Mouse (Mus musculus) hindbrain, embryonic 16.5 days (tissue): ENCODE results near the gene Ankrd39. TPM values are rescaled to one million over a fixed set of nuclear protein-coding genes. Genes with fewer than 3 reads are reported as not detected.

ENCODE experiments used
- ATAC-seq: fragments of 200-750 bp; cut with Nextera tagmentation; 2 replicates; pipeline ENCODE4 v1.8.0; 2017; ENCODE audit warnings: moderate TSS enrichment, moderate library complexity
- H3K27ac ChIP-seq: fragments of 300-500 bp; sonication (generic); 2 replicates; pipeline ENCODE4 v1.5.1; 2014; ENCODE audit warnings: low read depth, mild to moderate bottlenecking, control low read depth, low read length, moderate library complexity
- H3K27me3 ChIP-seq: fragments of 300-500 bp; sonication (generic); replicated peaks from 2 replicates; pipeline ENCODE4 v1.6.1; 2014; ENCODE audit warnings: low read length; ENCODE audit not compliant: control insufficient read depth, insufficient read depth
- H3K36me3 ChIP-seq: fragments of 300-500 bp; sonication (generic); 2 replicates; pipeline ENCODE4 v1.6.1; 2014; ENCODE audit warnings: mild to moderate bottlenecking, low read length, moderate library complexity, mixed read lengths; ENCODE audit not compliant: control insufficient read depth, insufficient read depth
- H3K4me1 ChIP-seq: fragments of 300-500 bp; sonication (generic); 2 replicates; pipeline ENCODE4 v1.6.1; 2014; ENCODE audit warnings: low read depth, low read length; ENCODE audit not compliant: control insufficient read depth, insufficient read depth
- H3K4me2 ChIP-seq: fragments of 300-500 bp; sonication (generic); 2 replicates; pipeline ENCODE4 v1.6.1; 2014; ENCODE audit warnings: mild to moderate bottlenecking, low read length, control low read depth, moderate library complexity
- H3K4me3 ChIP-seq: fragments of 300-500 bp; sonication (generic); 2 replicates; pipeline ENCODE4 v1.5.1; 2014; ENCODE audit warnings: mild to moderate bottlenecking, low read length, control low read depth, moderate library complexity
- H3K9ac ChIP-seq: fragments of 300-500 bp; sonication (generic); 2 replicates; pipeline ENCODE4 v1.6.1; 2014; ENCODE audit warnings: low read depth, mild to moderate bottlenecking, control low read depth, low read length, moderate library complexity
- H3K9me3 ChIP-seq: fragments of 300-500 bp; sonication (generic); 2 replicates; pipeline ENCODE4 v1.6.1; 2014; ENCODE audit warnings: mild to moderate bottlenecking, low read length, moderate library complexity; ENCODE audit not compliant: control insufficient read depth
- WGBS: fragments of 180-500 bp; shearing (Covaris S2); extraction: QIAGEN DNeasy Blood & Tissue Kit; methylation state at CpG from one replicate; pipeline ENCODE4 v1.1.7; 2014; 5-methylcytosine and 5-hydroxymethylcytosine counted together
- polyA plus RNA-seq: library from polyadenylated mRNA; unstranded; fragments of >200 nt; fragmentation: Nextera tagmentation; extraction: Ambion mirVana; gene quantifications from 2 replicates; pipeline ENCODE4 v1.2.1, GENCODE M21; 2015

The Ankrd39 gene
- polyA plus RNA-seq, 1 experiment from 2014 or later: 33.8 TPM

- ATAC-seq: no peak
- no peaks in the 10 kb centered on the region for H3K9me3 ChIP-seq
- peaks cover 37% of the 10 kb centered on the region for H3K36me3 ChIP-seq
- H3K27ac ChIP-seq: no peak overlapping the region
- no peak overlapping the region for H3K9ac ChIP-seq
- 76% methylated on average over 20 of the region's 20 CpGs for WGBS
- no peaks in the 10 kb centered on the region for H3K27me3 ChIP-seq
- no peak overlapping the region for H3K4me3 ChIP-seq
- no peak overlapping the region for H3K4me2 ChIP-seq
- peaks cover 32% of the 10 kb centered on the region for H3K4me1 ChIP-seq
Observed at GRCm38 (mm10) chr1:36550075-36550863, 3.0 kb upstream of the Ankrd39 start.

- peaks cover 37% of the 10 kb centered on the region for H3K36me3 ChIP-seq
- H3K4me1 ChIP-seq: peaks cover 25% of the 10 kb centered on the region
- no peak for ATAC-seq
- WGBS: 81% methylated on average over 18 of the region's 18 CpGs
- no peaks in the 10 kb centered on the region for H3K27me3 ChIP-seq
- H3K4me2 ChIP-seq: no peak overlapping the region
- no peaks in the 10 kb centered on the region for H3K9me3 ChIP-seq
- no peak overlapping the region for H3K27ac ChIP-seq
- H3K9ac ChIP-seq: no peak overlapping the region
- H3K4me3 ChIP-seq: no peak overlapping the region
Observed at GRCm38 (mm10) chr1:36549491-36549890, 2.2 kb upstream of the Ankrd39 start.

GRCm38 (mm10) chr1:36548771-36549170, 1.5 kb upstream of the Ankrd39 start:
- peaks cover 37% of the 10 kb centered on the region for H3K36me3 ChIP-seq

GRCm38 (mm10) chr1:36547981-36548598, 845 bp upstream of the Ankrd39 start:
- Histone ChIP-seq H3K9ac (no peak overlapping the region), H3K9me3 (no peaks in the 10 kb centered on the region), H3K4me2 (no peak overlapping the region), H3K27ac (0 out of 2 replicates have a peak overlapping the region, but pooled peaks have one; percentile 1), H3K27me3 (no peaks in the 10 kb centered on the region), H3K4me3 (no peak overlapping the region), H3K36me3 (peaks cover 31% of the 10 kb centered on the region), H3K4me1 (peaks cover 20% of the 10 kb centered on the region)
- ATAC-seq: no peak
- WGBS: 31% methylated on average over 9 of the region's 9 CpGs

More at GRCm38 (mm10) chr1:36548771-36549170, 1.5 kb upstream of the Ankrd39 start:
- H3K27me3 ChIP-seq: no peaks in the 10 kb centered on the region
- H3K4me2 ChIP-seq: no peak overlapping the region
- no peak overlapping the region for H3K4me3 ChIP-seq
- peaks cover 20% of the 10 kb centered on the region for H3K4me1 ChIP-seq
- no peak for ATAC-seq
- H3K9me3 ChIP-seq: no peaks in the 10 kb centered on the region
- 63% methylated on average over 8 of the region's 8 CpGs for WGBS
- H3K27ac ChIP-seq: no peak overlapping the region
- H3K9ac ChIP-seq: no peak overlapping the region

- peak overlapping the region; percentile 69 for H3K9ac ChIP-seq
- no peaks in the 10 kb centered on the region for H3K9me3 ChIP-seq
- H3K4me2 ChIP-seq: peak overlapping the region; percentile 74
- peaks cover 19% of the 10 kb centered on the region for H3K36me3 ChIP-seq
- H3K4me1 ChIP-seq: peaks cover 20% of the 10 kb centered on the region
- ATAC-seq: no peak
- peak overlapping the region; percentile 58; the same call in 1 of the 2 replicates for H3K27ac ChIP-seq
- no peaks in the 10 kb centered on the region for H3K27me3 ChIP-seq
- WGBS: 68% methylated on average over 18 of the region's 19 CpGs
- H3K4me3 ChIP-seq: peak overlapping the region; percentile 55
Observed at GRCm38 (mm10) chr1:36545845-36546600, 1.2 kb downstream of the Ankrd39 start.

- no peak for ATAC-seq
- H3K4me1 ChIP-seq: peaks cover 20% of the 10 kb centered on the region
- no peaks in the 10 kb centered on the region for H3K9me3 ChIP-seq
- H3K4me3 ChIP-seq: no peak overlapping the region
- no peaks in the 10 kb centered on the region for H3K27me3 ChIP-seq
- no peak overlapping the region; the same call in 1 of the 2 replicates for H3K4me2 ChIP-seq
- H3K36me3 ChIP-seq: peaks cover 16% of the 10 kb centered on the region
- 74% methylated on average over 2 of the region's 2 CpGs for WGBS
- no peak overlapping the region for H3K9ac ChIP-seq
- H3K27ac ChIP-seq: no peak overlapping the region
Observed at GRCm38 (mm10) chr1:36545382-36545781, 1.9 kb downstream of the Ankrd39 start.

GRCm38 (mm10) chr1:36542925-36543324, 4.3 kb downstream of the Ankrd39 start:
- ATAC-seq: no peak
- no peaks in the 10 kb centered on the region for H3K27me3 ChIP-seq
- 94% methylated on average over 9 of the region's 9 CpGs for WGBS
- no peaks in the 10 kb centered on the region for H3K9me3 ChIP-seq
- H3K9ac ChIP-seq: no peak overlapping the region
- H3K36me3 ChIP-seq: peaks cover 15% of the 10 kb centered on the region
- no peak overlapping the region for H3K4me3 ChIP-seq
- no peak overlapping the region for H3K4me2 ChIP-seq
- peaks cover 14% of the 10 kb centered on the region for H3K4me1 ChIP-seq
- H3K27ac ChIP-seq: no peak overlapping the region

GRCm38 (mm10) chr1:36541844-36542243, 5.4 kb downstream of the Ankrd39 start:
- H3K4me1 ChIP-seq: peaks cover 9% of the 10 kb centered on the region
- no peak overlapping the region for H3K4me2 ChIP-seq
- peaks cover 15% of the 10 kb centered on the region for H3K36me3 ChIP-seq
- H3K27ac ChIP-seq: no peak overlapping the region
- WGBS: 88% methylated on average over 16 of the region's 16 CpGs
- H3K4me3 ChIP-seq: no peak overlapping the region
- no peaks in the 10 kb centered on the region for H3K27me3 ChIP-seq
- H3K9me3 ChIP-seq: no peaks in the 10 kb centered on the region
- no peak for ATAC-seq
- no peak overlapping the region for H3K9ac ChIP-seq

- Histone ChIP-seq H3K9ac (no peak overlapping the region), H3K27me3 (no peaks in the 10 kb centered on the region), H3K4me3 (no peak overlapping the region), H3K36me3 (peaks cover 15% of the 10 kb centered on the region), H3K4me1 (peaks cover 7% of the 10 kb centered on the region; the same call in 1 of the 2 replicates), H3K4me2 (no peak overlapping the region), H3K9me3 (no peaks in the 10 kb centered on the region), H3K27ac (no peak overlapping the region)
- 92% methylated on average over 12 of the region's 12 CpGs for WGBS
- no peak for ATAC-seq
Observed at GRCm38 (mm10) chr1:36540807-36541206, 6.4 kb downstream of the Ankrd39 start.
